ENCODE assay signal across 16 mouse cellular contexts in genomic region chr10:83164901-83165435, GRCm38 (mm10).
DNase-seq lines count a peak whose midpoint lies in the region; ATAC-seq and TF ChIP-seq lines count a peak whose summit lies in the region.
"Had no signal": no experiment of that assay in that cellular context is flagged by ENCODE, and none has a peak within 500 bp of the region (broad histone marks: within the 10 kb centered on the region; RNA-seq: fewer than 3 reads in every experiment).

No protein-coding gene starts in this region.

- H3K27ac ChIP-seq in limb, embryonic 15.5 days: 0 out of 2 replicates have a peak overlapping the region, but pooled peaks have one; percentile 12
- no peak overlapping the region for H3K27ac ChIP-seq in limb, embryonic 10.5 days
- no peak overlapping the region for H3K27ac ChIP-seq in left cerebral cortex, adult 2 months

- H3K27me3 ChIP-seq in limb, embryonic 15.5 days: no peaks in the 10 kb centered on the region
- no peaks in the 10 kb centered on the region for H3K27me3 ChIP-seq in limb, embryonic 10.5 days (ENCODE audit: low read depth, poor library complexity, severe bottlenecking)
- H3K27me3 ChIP-seq: CH12.LX; embryonic facial prominence, embryonic 13.5 days; heart, embryonic 13.5 days had no signal

- no peak overlapping the region for H3K9ac ChIP-seq in limb, embryonic 15.5 days
- H3K9ac ChIP-seq: embryonic facial prominence, embryonic 13.5 days; heart, embryonic 13.5 days had no signal

- no peak for ATAC-seq in limb, embryonic 15.5 days (ENCODE audit: insufficient number of reproducible peaks, low FRiP score, low TSS enrichment, low read depth)
- ATAC-seq: forebrain, embryonic 14.5 days; hindbrain, embryonic 16.5 days had no signal

- intact Hi-C loops in left cerebral cortex, adult 2 months (cut with DNase I): no loop called here

- peak; percentile 51 to 72 for DNase-seq in cerebellum, postnatal 14 days
- DNase-seq in cerebellum, postnatal 25 days: no peak
- DNase-seq in limb, embryonic 10.5 days (ENCODE audit: low spot score): no peak
- DNase-seq in brain, embryonic 14.5 days (ENCODE audit: low read depth): peak; percentile 64
- DNase-seq in adrenal gland, adult 2 months: no peak
- DNase-seq in left cerebral cortex, adult 2 months (ENCODE audit: extremely low spot score in 1 of 2, low spot score in 2 of 2): no peak
- DNase-seq: cerebellum, adult 2 months; cerebellum, postnatal 36 days; gastrocnemius, postnatal 36 days; heart, adult 11 months had no signal

- H3K4me1 ChIP-seq in limb, embryonic 15.5 days: peaks cover 70% of the 10 kb centered on the region
- peaks cover 52% of the 10 kb centered on the region for H3K4me1 ChIP-seq in limb, embryonic 10.5 days

- no peak for TF ChIP-seq CTCF in brain, embryonic 14.5 days (IDR thresholded peaks at IDR 0.05; ENCODE audit: borderline replicate concordance, extremely low read depth, insufficient read depth, insufficient read length)
- TF ChIP-seq CTCF in left cerebral cortex, adult 2 months (IDR thresholded peaks at IDR 0.05): no peak

- no peak for TF ChIP-seq POLR2A in brain, embryonic 14.5 days (IDR thresholded peaks at IDR 0.05; ENCODE audit: borderline replicate concordance, extremely low read depth, insufficient read depth, insufficient read length, poor library complexity, severe bottlenecking)

- H3K4me2 ChIP-seq in limb, embryonic 15.5 days: no peak overlapping the region
- H3K4me2 ChIP-seq: embryonic facial prominence, embryonic 13.5 days; heart, embryonic 13.5 days had no signal

- WGBS in limb, embryonic 15.5 days: 74% methylated on average over 9 of the region's 9 CpGs
- 91% methylated on average over 9 of the region's 9 CpGs for WGBS in limb, embryonic 10.5 days

- no peaks in the 10 kb centered on the region for H3K9me3 ChIP-seq in limb, embryonic 15.5 days
- H3K9me3 ChIP-seq in limb, embryonic 10.5 days (replicated peaks): no peaks in the 10 kb centered on the region
- H3K9me3 ChIP-seq: embryonic facial prominence, embryonic 13.5 days; heart, embryonic 13.5 days had no signal

- H3K36me3 ChIP-seq in limb, embryonic 15.5 days: no peaks in the 10 kb centered on the region
- H3K36me3 ChIP-seq in limb, embryonic 10.5 days: no peaks in the 10 kb centered on the region
- H3K36me3 ChIP-seq: embryonic facial prominence, embryonic 13.5 days; heart, embryonic 13.5 days had no signal

- no peak overlapping the region for H3K4me3 ChIP-seq in limb, embryonic 15.5 days
- H3K4me3 ChIP-seq in limb, embryonic 10.5 days: no peak overlapping the region
- no peak overlapping the region for H3K4me3 ChIP-seq in left cerebral cortex, adult 2 months
- H3K4me3 ChIP-seq: embryonic facial prominence, embryonic 13.5 days; heart, embryonic 13.5 days had no signal

Comparison
In these comparisons a context has a peak if more than half of its experiments do, and no peak if none do; other contexts are left out.
1. DNase-seq: peak in cerebellum, postnatal 14 days (2 of 2) and brain, embryonic 14.5 days (single experiment); none in cerebellum, postnatal 25 days (0 of 2), limb, embryonic 10.5 days (single experiment), adrenal gland, adult 2 months (single experiment) and left cerebral cortex, adult 2 months (0 of 2).